Mouse (Mus musculus): ENCODE results near the gene Plod1.

DNA sequence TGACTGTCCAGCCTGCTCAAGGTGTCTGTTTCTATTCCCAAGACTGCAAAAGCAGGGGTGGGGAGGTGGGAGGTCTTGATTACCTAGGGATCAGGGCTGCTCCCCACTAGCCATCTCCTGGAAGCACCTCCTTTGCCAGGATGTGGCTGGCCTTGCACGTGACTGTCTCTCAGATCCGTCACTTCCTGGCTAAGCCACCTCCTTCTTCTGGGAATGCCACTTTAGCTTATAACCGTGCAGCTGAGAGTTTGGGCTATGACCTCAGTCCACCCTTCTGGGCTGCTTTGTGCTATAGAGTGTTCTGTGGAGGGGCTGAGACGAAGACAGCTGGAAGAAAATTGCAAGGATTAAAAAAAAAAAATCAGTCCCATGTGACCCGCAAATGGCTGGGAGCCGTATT is 26.2 kb upstream of the Plod1 start:
- TF ChIP-seq POLR2A (IDR thresholded peaks at IDR 0.05; ENCODE audit: insufficient read depth, low read depth, low read length) (no peak), CTCF (IDR thresholded peaks at IDR 0.05; ENCODE audit: insufficient read depth, low read depth, low read length) (no peak)

All from olfactory bulb, adult 2 months (tissue).